ENCODE assay signal across 8 mouse cellular contexts in the genomic region with DNA sequence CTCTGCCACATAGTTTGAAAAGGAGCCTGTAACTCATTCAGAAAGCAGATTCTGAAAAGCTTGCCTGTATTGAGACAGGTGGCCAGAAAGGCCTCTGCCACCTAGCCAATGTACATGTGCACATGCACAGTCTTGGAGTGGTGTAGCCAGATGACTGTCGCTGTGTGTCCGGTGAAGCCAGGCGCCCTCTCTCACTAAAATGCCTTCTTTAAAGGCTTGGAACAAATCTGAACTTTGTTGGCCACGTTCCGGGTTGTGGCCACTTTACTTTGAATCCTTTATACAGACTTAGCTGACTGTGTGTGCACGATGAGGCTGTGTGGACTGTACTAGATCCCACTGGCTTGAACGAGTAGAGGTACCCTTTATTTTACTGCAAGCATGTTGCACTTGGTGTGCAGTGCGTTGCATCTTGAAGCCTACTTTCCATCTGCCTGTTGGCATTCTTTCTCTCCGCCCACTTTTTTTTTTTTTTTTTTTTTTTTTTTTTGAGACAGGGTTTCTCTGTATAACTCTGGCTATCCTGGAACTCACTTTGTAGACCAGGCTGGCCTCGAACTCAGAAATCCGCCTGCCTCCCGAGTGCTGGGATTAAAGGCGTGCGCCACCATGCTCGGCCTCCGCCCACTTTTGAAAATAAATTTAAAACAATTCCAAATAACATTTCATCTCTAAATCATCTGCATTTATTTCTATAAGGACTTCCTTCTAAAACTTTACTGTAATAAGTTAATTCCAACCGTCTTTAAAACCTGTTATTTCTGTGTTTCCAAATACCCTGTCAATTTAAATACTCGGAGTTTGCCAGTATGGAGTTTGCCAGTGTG. TPM values are rescaled to one million over a fixed set of nuclear protein-coding genes. Genes with fewer than 3 reads are reported as not detected.
A peak's percentile ranks its signal among the peaks of the same experiment; 100 is the strongest.
DNase-seq lines count a peak whose midpoint lies in the region; ATAC-seq and TF ChIP-seq lines count a peak whose summit lies in the region.

No protein-coding gene starts in this region.

- peak overlapping the region; percentile 98 for H3K9ac ChIP-seq in lung, embryonic 15.5 days
- peak overlapping the region; percentile 94 for H3K9ac ChIP-seq in intestine, embryonic 14.5 days (ENCODE audit: low read length)
- peak overlapping the region; percentile 88 for H3K9ac ChIP-seq in lung, postnatal 0 days (replicated peaks; ENCODE audit: low read depth)

- no peaks in the 10 kb centered on the region for H3K9me3 ChIP-seq in lung, embryonic 15.5 days
- H3K9me3 ChIP-seq in intestine, embryonic 14.5 days (ENCODE audit: control insufficient read depth, low read length) = no peaks in the 10 kb centered on the region
- H3K9me3 ChIP-seq in lung, postnatal 0 days (ENCODE audit: low read length) = no peaks in the 10 kb centered on the region

- DNase-seq in lung, postnatal 14 days = no peak
- DNase-seq in ZHBTc4 (ENCODE audit: low read depth, low spot score) = peak; percentile 24
- DNase-seq in intestine, embryonic 14.5 days (ENCODE audit: low spot score) = peak; percentile 68
- DNase-seq in lung, postnatal 0 days (ENCODE audit: low spot score) = no peak
- DNase-seq in thymus, postnatal 0 days (ENCODE audit: low spot score) = peak; percentile 23
- DNase-seq in spleen, postnatal 14 days (ENCODE audit: low spot score in 2 of 2) = no peak

- TF ChIP-seq CTCF in lung, postnatal 0 days (IDR thresholded peaks at IDR 0.05) = no peak

- TF ChIP-seq EP300 in lung, postnatal 0 days (IDR thresholded peaks at IDR 0.05) = no peak

- H3K4me3 ChIP-seq in lung, embryonic 15.5 days = peak overlapping the region; percentile 91
- H3K4me3 ChIP-seq in intestine, embryonic 14.5 days (ENCODE audit: low read depth, low read length) = peak overlapping the region; percentile 91
- peak overlapping the region; percentile 80 for H3K4me3 ChIP-seq in lung, postnatal 0 days (ENCODE audit: low read depth, low read length)

- peak overlapping the region; percentile 95 for H3K4me2 ChIP-seq in lung, embryonic 15.5 days
- H3K4me2 ChIP-seq in intestine, embryonic 14.5 days (ENCODE audit: low read length) = peak overlapping the region; percentile 87
- peak overlapping the region; percentile 86 for H3K4me2 ChIP-seq in lung, postnatal 0 days (replicated peaks; ENCODE audit: low read depth, low read length)

- 48% methylated on average over 18 of the region's 18 CpGs for WGBS in lung, embryonic 15.5 days
- WGBS in intestine, embryonic 14.5 days = 55% methylated on average over 18 of the region's 18 CpGs
- WGBS in lung, postnatal 0 days = 45% methylated on average over 18 of the region's 18 CpGs

- no peaks in the 10 kb centered on the region for H3K27me3 ChIP-seq in lung, embryonic 15.5 days
- H3K27me3 ChIP-seq in intestine, embryonic 14.5 days (replicated peaks; ENCODE audit: control insufficient read depth, insufficient read depth, low read length) = no peaks in the 10 kb centered on the region
- no peaks in the 10 kb centered on the region for H3K27me3 ChIP-seq in lung, postnatal 0 days (replicated peaks; ENCODE audit: insufficient read depth, low read length)

- ATAC-seq in lung, embryonic 15.5 days (ENCODE audit: borderline replicate concordance, extremely low read depth, low FRiP score, low TSS enrichment) = no peak
- ATAC-seq in erythroblast, adult 5-6 weeks (replicated peaks; ENCODE audit: low FRiP score, poor library complexity, severe bottlenecking) = 0 out of 2 replicates have a peak, but pooled peaks have one; percentile 19
- ATAC-seq in intestine, embryonic 14.5 days (replicated peaks; ENCODE audit: low FRiP score, low TSS enrichment, low read depth) = no peak
- no peak for ATAC-seq in lung, postnatal 0 days

- peaks cover 29% of the 10 kb centered on the region for H3K36me3 ChIP-seq in lung, embryonic 15.5 days
- peaks cover 43% of the 10 kb centered on the region for H3K36me3 ChIP-seq in intestine, embryonic 14.5 days (ENCODE audit: control insufficient read depth, insufficient read depth, low read length)
- peaks cover 4% of the 10 kb centered on the region; the same call in 1 of the 2 replicates for H3K36me3 ChIP-seq in lung, postnatal 0 days (ENCODE audit: insufficient read depth, low read length)

- peaks cover 10% of the 10 kb centered on the region for H3K4me1 ChIP-seq in lung, embryonic 15.5 days
- no peaks in the 10 kb centered on the region; the same call in 1 of the 2 replicates for H3K4me1 ChIP-seq in intestine, embryonic 14.5 days (replicated peaks; ENCODE audit: control insufficient read depth, insufficient read depth, low read length)
- peaks cover 4% of the 10 kb centered on the region for H3K4me1 ChIP-seq in lung, postnatal 0 days (ENCODE audit: insufficient read depth, low read depth, low read length)

- H3K27ac ChIP-seq in lung, embryonic 15.5 days = peak overlapping the region; percentile 100
- peak overlapping the region; percentile 99; the same call in 1 of the 2 replicates for H3K27ac ChIP-seq in intestine, embryonic 14.5 days (ENCODE audit: low read depth)
- peak overlapping the region; percentile 98; the same call in 1 of the 2 replicates for H3K27ac ChIP-seq in lung, postnatal 0 days (ENCODE audit: low read length)

RNA-seq across cellular contexts. Expression of a gene that starts 1.0 kb away (rescaled TPM):
- polyA plus RNA-seq in lung, embryonic 15.5 days (2015; fragmentation: Nextera tagmentation; extraction: Ambion mirVana) = 53.3 and 54.2 TPM in 2 replicates
- 2.1 and 8.8 TPM in 2 replicates for total RNA-seq in erythroblast, adult 5-6 weeks (2015; ENCODE audit: low replicate concordance)
- total RNA-seq in erythroblast, adult 5-6 weeks (2017; ENCODE audit: low replicate concordance) = 2.4 and 12.2 TPM in 2 replicates
- polyA plus RNA-seq in intestine, embryonic 14.5 days (2014; fragmentation: Nextera tagmentation; extraction: Ambion mirVana) = 57.0 and 58.3 TPM in 2 replicates
- 53.5 and 65.8 TPM in 2 replicates for polyA plus RNA-seq in lung, postnatal 0 days (2015; fragmentation: Nextera tagmentation; extraction: Ambion mirVana)
- polyA plus RNA-seq in thymus, postnatal 0 days (2015; fragmentation: Nextera tagmentation; extraction: Ambion mirVana) = 78.3 and 82.8 TPM in 2 replicates

RNA-seq across cellular contexts. Expression of a gene that starts 1.1 kb away (rescaled TPM):
- 138 and 140 TPM in 2 replicates for polyA plus RNA-seq in lung, embryonic 15.5 days (2015; fragmentation: Nextera tagmentation; extraction: Ambion mirVana)
- 60.6 and 68.0 TPM in 2 replicates for total RNA-seq in erythroblast, adult 5-6 weeks (2015; ENCODE audit: low replicate concordance)
- total RNA-seq in erythroblast, adult 5-6 weeks (2017; ENCODE audit: low replicate concordance) = 14.1 and 65.2 TPM in 2 replicates
- 134 and 141 TPM in 2 replicates for polyA plus RNA-seq in intestine, embryonic 14.5 days (2014; fragmentation: Nextera tagmentation; extraction: Ambion mirVana)
- 37.1 and 39.0 TPM in 2 replicates for polyA plus RNA-seq in lung, postnatal 0 days (2015; fragmentation: Nextera tagmentation; extraction: Ambion mirVana)
- polyA plus RNA-seq in thymus, postnatal 0 days (2015; fragmentation: Nextera tagmentation; extraction: Ambion mirVana) = 139 and 158 TPM in 2 replicates

RNA-seq across cellular contexts. Expression of a gene that starts 19.1 kb away (rescaled TPM):
- polyA plus RNA-seq in lung, embryonic 15.5 days (2015; fragmentation: Nextera tagmentation; extraction: Ambion mirVana) = 1.6 and 2.0 TPM in 2 replicates
- total RNA-seq in erythroblast, adult 5-6 weeks (2015; ENCODE audit: low replicate concordance) = not detected in 2 replicates
- not detected in 2 replicates for total RNA-seq in erythroblast, adult 5-6 weeks (2017; ENCODE audit: low replicate concordance)
- 3.7 TPM in 2 replicates for polyA plus RNA-seq in intestine, embryonic 14.5 days (2014; fragmentation: Nextera tagmentation; extraction: Ambion mirVana)
- 1.4 and 1.7 TPM in 2 replicates for polyA plus RNA-seq in lung, postnatal 0 days (2015; fragmentation: Nextera tagmentation; extraction: Ambion mirVana)
- polyA plus RNA-seq in thymus, postnatal 0 days (2015; fragmentation: Nextera tagmentation; extraction: Ambion mirVana) = 0.26 TPM in 2 replicates

RNA-seq across cellular contexts. Expression of a gene that starts 22.2 kb away (rescaled TPM):
- 0.65 and 0.70 TPM in 2 replicates for polyA plus RNA-seq in lung, embryonic 15.5 days (2015; fragmentation: Nextera tagmentation; extraction: Ambion mirVana)
- not detected in 2 replicates for total RNA-seq in erythroblast, adult 5-6 weeks (2015; ENCODE audit: low replicate concordance)
- 6.4 TPM in 1 of 2 replicates, not detected in the other for total RNA-seq in erythroblast, adult 5-6 weeks (2017; ENCODE audit: low replicate concordance)
- 1.5 and 2.4 TPM in 2 replicates for polyA plus RNA-seq in intestine, embryonic 14.5 days (2014; fragmentation: Nextera tagmentation; extraction: Ambion mirVana)
- polyA plus RNA-seq in lung, postnatal 0 days (2015; fragmentation: Nextera tagmentation; extraction: Ambion mirVana) = not detected in 2 replicates
- 0.22 TPM in 1 of 2 replicates, not detected in the other for polyA plus RNA-seq in thymus, postnatal 0 days (2015; fragmentation: Nextera tagmentation; extraction: Ambion mirVana)

RNA-seq across cellular contexts. Expression of a gene that starts 43.7 kb away (rescaled TPM):
- polyA plus RNA-seq in lung, embryonic 15.5 days (2015; fragmentation: Nextera tagmentation; extraction: Ambion mirVana) = 87.1 and 89.7 TPM in 2 replicates
- 21.5 and 40.5 TPM in 2 replicates for total RNA-seq in erythroblast, adult 5-6 weeks (2015; ENCODE audit: low replicate concordance)
- total RNA-seq in erythroblast, adult 5-6 weeks (2017; ENCODE audit: low replicate concordance) = 11.4 and 14.9 TPM in 2 replicates
- 100 and 107 TPM in 2 replicates for polyA plus RNA-seq in intestine, embryonic 14.5 days (2014; fragmentation: Nextera tagmentation; extraction: Ambion mirVana)
- 50.6 and 54.3 TPM in 2 replicates for polyA plus RNA-seq in lung, postnatal 0 days (2015; fragmentation: Nextera tagmentation; extraction: Ambion mirVana)
- 78.6 and 85.1 TPM in 2 replicates for polyA plus RNA-seq in thymus, postnatal 0 days (2015; fragmentation: Nextera tagmentation; extraction: Ambion mirVana)

Comparison
In these comparisons a context has a peak if more than half of its experiments do, and no peak if none do; other contexts are left out.
1. DNase-seq: peak in ZHBTc4 (single experiment), intestine, embryonic 14.5 days (single experiment) and thymus, postnatal 0 days (single experiment); none in lung, postnatal 14 days (single experiment), lung, postnatal 0 days (single experiment) and spleen, postnatal 14 days (0 of 2).
2. Peak in every context shown above with its lines, with median percentiles within 50 percentile points of each other: H3K27ac ChIP-seq, H3K4me2 ChIP-seq, H3K4me3 ChIP-seq and H3K9ac ChIP-seq.